In genomic region chr5:24447624-24448298, GRCm38 (mm10) we compare ENCODE assay signal across 8 mouse cellular contexts. TPM values are rescaled to one million over a fixed set of nuclear protein-coding genes. Genes with fewer than 3 reads are reported as not detected.
A peak's percentile ranks its signal among the peaks of the same experiment; 100 is the strongest.
DNase-seq lines count a peak whose midpoint lies in the region; ATAC-seq lines count a peak whose summit lies in the region.

Tmub1 (minus strand) TSS chr5:24447854.

- H3K9ac ChIP-seq in hindbrain, embryonic 15.5 days = peak within 1 kb of the TSS; percentile 77

- peak within 1 kb of the TSS; percentile 73 for H3K4me3 ChIP-seq in hindbrain, embryonic 15.5 days

- H3K27ac ChIP-seq in hindbrain, embryonic 15.5 days (replicated peaks) = peak within 1 kb of the TSS; percentile 62

- no peaks in the 10 kb centered on the region for H3K9me3 ChIP-seq in hindbrain, embryonic 15.5 days

- peak; percentile 72 for ATAC-seq in hindbrain, embryonic 15.5 days (ENCODE audit: low FRiP score, low read depth)

- H3K4me2 ChIP-seq in hindbrain, embryonic 15.5 days = peak within 1 kb of the TSS; percentile 86

- peak; percentile 96 for DNase-seq in R1 (ENCODE audit: low read depth, low spot score)
- DNase-seq in cerebellum, postnatal 25 days = peak; percentile 85 to 87
- DNase-seq in gastrocnemius, adult 18-20 months (ENCODE audit: low spot score) = peak; percentile 86
- DNase-seq in left cerebral cortex, adult 11 months (ENCODE audit: low spot score) = peak; percentile 73
- peak; percentile 91 for DNase-seq in lung, postnatal 36 days
- DNase-seq in retina, postnatal 1 day = peak; percentile 85
- DNase-seq in urinary bladder, adult 2 months (ENCODE audit: low spot score) = peak; percentile 68

- H3K4me1 ChIP-seq in hindbrain, embryonic 15.5 days (replicated peaks) = peaks cover 46% of the 10 kb centered on the region

- no peaks in the 10 kb centered on the region for H3K27me3 ChIP-seq in hindbrain, embryonic 15.5 days

- WGBS in hindbrain, embryonic 15.5 days = 2% methylated on average over 33 of the region's 34 CpGs

- 0 out of 2 replicates have a peak, but pooled peaks cover 8% of the 10 kb centered on the region for H3K36me3 ChIP-seq in hindbrain, embryonic 15.5 days

RNA-seq across cellular contexts. Expression of gene Tmub1, which starts in this region (rescaled TPM):
- 10 to 100 TPM; 17.7 to 23.3 TPM for total RNA-seq in gastrocnemius, adult 18-20 months (2021)
- polyA plus RNA-seq in hindbrain, embryonic 15.5 days (2015; fragmentation: Nextera tagmentation; extraction: Ambion mirVana) = 55.1 and 64.2 TPM in 2 replicates
- polyA plus RNA-seq in urinary bladder, adult 2 months (2012; rRNA removed) = 24.5 TPM in 2 replicates

Comparison
In these comparisons a context has a peak if more than half of its experiments do, and no peak if none do; other contexts are left out.
1. Peak in every context shown above with its lines: DNase-seq, ATAC-seq, H3K4me3 ChIP-seq and H3K27ac ChIP-seq.